Mouse (Mus musculus): ENCODE results near the gene Abtb1.

GRCm38 (mm10) chr6:88826965-88827364 is 14.8 kb downstream of the Abtb1 start:
- TF ChIP-seq TCF12 (IDR thresholded peaks at IDR 0.05; ENCODE audit: insufficient read depth, poor library complexity, severe bottlenecking) (no peak), POLR2A (IDR thresholded peaks at IDR 0.05; ENCODE audit: insufficient read length, low read depth) (no peak), MYOG (IDR thresholded peaks at IDR 0.05; ENCODE audit: control insufficient read depth in 1 of 3, insufficient read depth in 1 of 3, insufficient read length in 2 of 3, low read depth in 2 of 3) (no peak), MYOD1 (IDR thresholded peaks at IDR 0.05; ENCODE audit: control insufficient read depth in 1 of 3, insufficient read length in 2 of 3, low read depth in 2 of 3) (no peak), E2F4 (IDR thresholded peaks at IDR 0.05; ENCODE audit: insufficient read depth) (no peak), MAX (IDR thresholded peaks at IDR 0.05; ENCODE audit: low read depth) (no peak), CEBPB (IDR thresholded peaks at IDR 0.05; ENCODE audit: insufficient read depth, poor library complexity, severe bottlenecking) (no peak), USF1 (IDR thresholded peaks at IDR 0.05; ENCODE audit: low read depth) (no peak)
